Mouse (Mus musculus): Measurements from ENCODE around the gene Olah.

The Olah gene

GRCm38 (mm10) chr2:3348422-3348821 lies 48.6 kb downstream of the Olah start:
- no peak for DNase-seq

GRCm38 (mm10) chr2:3335611-3336301 lies 61.3 kb downstream of the Olah start, which contains the start of gene Acbd7:
Acbd7 (plus strand) TSS chr2:3336168.
- DNase-seq = peak; percentile 53 to 68

DNA sequence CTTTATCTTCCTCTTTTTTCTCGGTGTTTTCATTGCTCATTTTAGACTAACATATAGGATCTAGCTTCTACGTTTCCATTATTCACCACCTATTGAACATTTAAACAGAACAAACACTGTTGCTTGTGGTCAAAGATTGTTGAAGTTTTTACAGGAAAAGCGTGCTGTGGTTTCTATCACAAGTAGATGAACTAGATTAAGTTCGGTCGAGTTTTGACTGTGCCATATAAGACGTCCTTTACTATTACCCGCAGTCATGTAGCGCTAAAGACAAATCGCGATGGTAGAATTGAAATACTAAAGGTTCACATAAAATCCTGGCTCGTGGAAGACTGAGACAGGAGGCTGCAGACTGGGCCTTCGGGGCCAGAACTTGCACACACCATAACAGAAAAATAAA lies 63.2 kb downstream of the Olah start:
- no peak for DNase-seq

DNA sequence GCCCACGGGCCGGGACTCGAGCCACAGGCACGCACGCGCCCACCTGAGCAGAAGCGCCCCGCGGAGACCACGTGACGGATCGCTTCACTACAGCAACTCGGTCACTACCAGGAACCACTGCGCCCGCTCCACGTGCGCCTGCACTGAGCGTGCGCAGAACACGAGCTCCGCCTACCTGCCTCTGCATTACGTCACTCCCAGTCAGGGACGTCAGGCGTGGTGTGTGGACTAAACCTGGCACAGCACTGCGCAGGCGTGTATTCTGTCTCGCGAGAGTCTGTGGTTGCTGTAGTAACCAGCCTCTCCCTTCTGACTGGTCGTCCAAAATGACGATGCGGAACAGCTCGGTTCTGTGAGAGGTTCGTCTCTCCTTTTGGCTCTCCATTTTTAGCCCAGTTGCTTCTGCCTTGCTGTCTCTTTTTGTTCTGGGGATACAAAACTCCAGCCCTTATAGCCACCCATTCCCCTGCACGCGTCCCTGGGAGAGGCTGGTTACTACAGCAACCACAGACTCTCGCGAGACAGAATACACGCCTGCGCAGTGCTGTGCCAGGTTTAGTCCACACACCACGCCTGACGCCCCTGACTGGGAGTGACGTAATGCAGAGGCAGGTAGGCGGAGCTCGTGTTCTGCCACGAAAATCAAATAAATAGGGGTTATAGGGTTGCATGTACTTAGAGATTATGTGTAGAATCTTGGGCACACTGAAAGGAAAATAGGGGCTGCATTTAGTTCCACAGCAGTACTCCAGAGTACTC lies 64.3 kb downstream of the Olah start, which contains the start of gene Rpp38:
Rpp38 (minus strand) TSS at position 160 of the 759 bp plus-strand sequence.
- DNase-seq = peak; percentile 97

GRCm38 (mm10) chr2:3332056-3332455 lies 65.0 kb downstream of the Olah start:
- DNase-seq = no peak

- DNase-seq = peak; percentile 4 to 19
Measured at GRCm38 (mm10) chr2:3331071-3331703, 65.8 kb downstream of the Olah start.

DNA sequence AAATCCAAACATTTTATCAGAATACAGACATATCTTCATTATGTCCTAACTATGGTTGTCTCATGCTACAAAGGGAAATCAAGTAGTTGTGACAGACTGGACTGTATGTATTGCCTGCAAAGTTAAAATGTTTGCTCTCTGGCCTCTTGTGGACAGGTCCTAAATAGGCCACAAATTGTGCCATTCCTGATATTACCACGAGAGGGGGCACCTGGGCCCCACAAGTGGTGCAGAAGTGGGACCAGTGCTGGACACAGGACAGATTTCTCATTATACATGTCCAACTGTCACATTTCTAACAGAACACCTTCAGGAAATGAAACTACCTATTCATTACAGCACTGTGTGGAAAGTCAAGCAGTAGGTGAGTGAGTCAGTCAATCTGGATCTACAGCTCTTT lies 69.7 kb downstream of the Olah start:
- peak; percentile 73 to 74 for DNase-seq

- no peak for DNase-seq
Measured at GRCm38 (mm10) chr2:3326547-3326946, 70.5 kb downstream of the Olah start.

DNA sequence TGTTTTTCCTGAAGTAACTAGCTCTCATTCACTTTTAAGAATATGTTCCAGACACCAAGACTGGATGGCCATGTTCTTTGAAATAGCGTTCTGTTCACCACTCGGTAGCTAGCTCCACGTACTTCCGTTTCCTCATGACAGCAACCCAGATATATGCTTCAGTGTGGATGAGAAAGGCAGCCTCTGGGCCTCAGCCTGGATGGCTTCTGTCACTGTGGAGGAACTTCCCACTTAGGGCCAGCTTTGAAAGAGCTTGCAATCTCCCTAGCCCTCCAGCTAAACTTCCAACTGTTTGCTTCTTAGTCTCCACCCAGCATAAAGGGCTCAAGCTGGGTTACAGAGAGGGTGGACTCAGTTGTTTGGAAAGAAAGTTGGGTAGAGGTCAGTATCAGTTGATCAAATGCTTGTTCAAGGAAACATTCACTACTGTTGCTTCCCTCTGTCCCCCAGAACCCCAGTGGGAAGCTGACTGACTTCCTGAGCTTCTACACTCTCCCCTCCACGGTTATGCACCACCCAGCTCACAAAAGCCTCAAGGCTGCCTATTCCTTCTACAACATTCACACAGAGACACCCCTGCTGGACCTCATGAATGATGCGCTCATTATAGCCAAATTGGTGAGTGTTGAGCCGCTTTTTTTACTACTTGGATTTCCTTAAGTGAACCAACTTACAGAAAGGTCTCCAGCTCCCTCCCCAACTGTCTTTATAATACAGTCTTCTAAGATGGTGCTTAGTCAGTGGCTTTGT lies 72.5 kb downstream of the Olah start:
- no peak for DNase-seq

- DNase-seq = no peak
Measured at GRCm38 (mm10) chr2:3323132-3323531, 73.9 kb downstream of the Olah start.

GRCm38 (mm10) chr2:3305426-3306025 lies 91.5 kb downstream of the Olah start:
- DNase-seq = peak; percentile 72 to 73

GRCm38 (mm10) chr2:3295826-3296225 lies 101.2 kb downstream of the Olah start:
- no peak for DNase-seq

DNA sequence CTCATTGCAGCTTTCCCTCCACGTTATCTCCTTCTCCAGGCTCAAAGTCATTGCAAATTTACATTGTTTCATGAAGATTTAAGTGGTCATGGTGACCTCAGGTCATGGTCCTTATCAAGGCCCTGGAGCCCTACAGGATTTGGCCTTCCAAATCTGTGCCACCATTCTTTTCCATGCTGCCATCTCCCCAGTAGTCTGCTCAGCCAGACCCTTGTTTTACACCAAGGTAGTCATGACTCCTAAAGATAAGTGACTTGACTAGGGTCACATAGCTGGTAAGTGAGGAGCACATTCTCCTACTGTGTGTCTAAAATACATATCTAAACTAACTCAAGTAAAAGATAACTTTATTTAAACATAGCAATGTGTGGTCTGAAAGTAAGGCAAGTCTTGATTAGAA lies 104.8 kb downstream of the Olah start:
- DNase-seq = no peak
